Mouse (Mus musculus): ENCODE measurements around the gene Ptger1.

The Ptger1 gene

GRCm38 (mm10) chr8:83656043-83656442 lies 10.4 kb upstream of the Ptger1 start:
- no peak for DNase-seq (ENCODE audit: low spot score in 2 of 2)

GRCm38 (mm10) chr8:83656484-83657246 lies 9.8 kb upstream of the Ptger1 start:
- no peak for DNase-seq (ENCODE audit: low spot score in 2 of 2)

- DNase-seq (ENCODE audit: low spot score in 2 of 2) = no peak
These were observed 5.9 kb upstream of the Ptger1 start for GRCm38 (mm10) chr8:83660545-83660944.

- no peak for DNase-seq (ENCODE audit: low spot score in 2 of 2)
These were observed 5.3 kb upstream of the Ptger1 start for GRCm38 (mm10) chr8:83660995-83661680.

GRCm38 (mm10) chr8:83662421-83662826 lies 4.1 kb upstream of the Ptger1 start:
- peak; percentile 91 to 98 for DNase-seq (ENCODE audit: low spot score in 2 of 2)

GRCm38 (mm10) chr8:83664096-83664495 lies 2.4 kb upstream of the Ptger1 start:
- peak in 1 of 2 experiments; percentile 62 for DNase-seq (ENCODE audit: low spot score in 2 of 2)

GRCm38 (mm10) chr8:83664931-83665625 lies 1.4 kb upstream of the Ptger1 start:
- DNase-seq (ENCODE audit: low spot score in 2 of 2) = peak in 1 of 2 experiments; percentile 61

- peak in 1 of 2 experiments; percentile 61 for DNase-seq (ENCODE audit: low spot score in 2 of 2)
These were observed 372 bp downstream of the Ptger1 start for GRCm38 (mm10) chr8:83666866-83667234.

GRCm38 (mm10) chr8:83667526-83667925 lies 1.0 kb downstream of the Ptger1 start:
- DNase-seq (ENCODE audit: low spot score in 2 of 2) = no peak

GRCm38 (mm10) chr8:83668010-83668916 lies 1.8 kb downstream of the Ptger1 start:
- DNase-seq (ENCODE audit: low spot score in 2 of 2) = peak; percentile 54 to 68

GRCm38 (mm10) chr8:83669013-83669412 lies 2.5 kb downstream of the Ptger1 start:
- DNase-seq (ENCODE audit: low spot score in 2 of 2) = no peak

- no peak for DNase-seq (ENCODE audit: low spot score in 2 of 2)
These were observed 6.5 kb downstream of the Ptger1 start for GRCm38 (mm10) chr8:83672936-83673335.

- DNase-seq (ENCODE audit: low spot score in 2 of 2) = no peak
These were observed 8.0 kb downstream of the Ptger1 start for GRCm38 (mm10) chr8:83674497-83674896.

- no peak for DNase-seq (ENCODE audit: low spot score in 2 of 2)
These were observed 13.4 kb downstream of the Ptger1 start for GRCm38 (mm10) chr8:83679866-83680265.

- DNase-seq (ENCODE audit: low spot score in 2 of 2) = no peak
These were observed 14.1 kb downstream of the Ptger1 start for GRCm38 (mm10) chr8:83680603-83681002.

GRCm38 (mm10) chr8:83681099-83681498 lies 14.6 kb downstream of the Ptger1 start:
- no peak for DNase-seq (ENCODE audit: low spot score in 2 of 2)

GRCm38 (mm10) chr8:83684517-83684916 lies 18.0 kb downstream of the Ptger1 start:
- no peak for DNase-seq (ENCODE audit: low spot score in 2 of 2)

- DNase-seq (ENCODE audit: low spot score in 2 of 2) = no peak
These were observed 22.8 kb downstream of the Ptger1 start for GRCm38 (mm10) chr8:83689264-83689663.

GRCm38 (mm10) chr8:83693609-83694236 lies 27.2 kb downstream of the Ptger1 start:
- DNase-seq (ENCODE audit: low spot score in 2 of 2) = no peak

GRCm38 (mm10) chr8:83694369-83695160 lies 28.1 kb downstream of the Ptger1 start:
- DNase-seq (ENCODE audit: low spot score in 2 of 2) = no peak
